In genomic region chr11:34146934-34147333, GRCm38 (mm10) we compare ENCODE assay signal across 26 mouse cellular contexts. TPM values are rescaled to one million over a fixed set of nuclear protein-coding genes. Genes with fewer than 3 reads are reported as not detected.
DNase-seq lines count a peak whose midpoint lies in the region; ATAC-seq and TF ChIP-seq lines count a peak whose summit lies in the region.
"Had no signal": no experiment of that assay in that cellular context is flagged by ENCODE, and none has a peak within 500 bp of the region (broad histone marks: within the 10 kb centered on the region; RNA-seq: fewer than 3 reads in every experiment).

No protein-coding gene starts in this region.

- DNase-seq in hindbrain, postnatal 0 days (ENCODE audit: low spot score): no peak
- no peak for DNase-seq in hindbrain, embryonic 14.5 days (ENCODE audit: low spot score)
- no peak for DNase-seq in midbrain, postnatal 0 days (ENCODE audit: low spot score)
- DNase-seq in MEL (ENCODE audit: low read depth, low spot score): peak; percentile 43
- peak; percentile 13 for DNase-seq in induced T-regulatory cell, adult 2 months (ENCODE audit: low read depth)
- DNase-seq in heart, adult 2 months: no peak
- DNase-seq in midbrain, embryonic 11.5 days (ENCODE audit: low spot score, missing footprints): no peak
- DNase-seq: cerebellum, adult 11-12 months; kidney, adult 11 months; kidney, postnatal 10 days; layer of hippocampus, adult 9-11 months; liver, postnatal 0 days; retina, postnatal 1 day; thymus, adult 2 months had no signal

- WGBS in hindbrain, postnatal 0 days: 80% methylated on average over 5 of the region's 5 CpGs
- 86% methylated on average over 5 of the region's 5 CpGs for WGBS in hindbrain, embryonic 14.5 days
- 78% methylated on average over 5 of the region's 5 CpGs for WGBS in midbrain, postnatal 0 days
- WGBS in midbrain, embryonic 16.5 days: 76% methylated on average over 5 of the region's 5 CpGs
- WGBS in heart, adult 2 months: 76% methylated on average over 5 of the region's 5 CpGs
- 79% methylated on average over 5 of the region's 5 CpGs for WGBS in midbrain, embryonic 11.5 days

- H3K9me3 ChIP-seq in hindbrain, postnatal 0 days (ENCODE audit: low read length): no peaks in the 10 kb centered on the region
- H3K9me3 ChIP-seq in hindbrain, embryonic 14.5 days (ENCODE audit: control insufficient read depth, low read length): no peaks in the 10 kb centered on the region
- no peaks in the 10 kb centered on the region for H3K9me3 ChIP-seq in midbrain, postnatal 0 days (ENCODE audit: low read length)
- no peaks in the 10 kb centered on the region for H3K9me3 ChIP-seq in midbrain, embryonic 16.5 days (replicated peaks; ENCODE audit: control insufficient read depth, low read length, poor library complexity, severe bottlenecking)
- H3K9me3 ChIP-seq in MEL (replicated peaks; ENCODE audit: insufficient read depth, low read length): no peaks in the 10 kb centered on the region
- no peaks in the 10 kb centered on the region for H3K9me3 ChIP-seq in midbrain, embryonic 11.5 days (ENCODE audit: control insufficient read depth, low read length)
- H3K9me3 ChIP-seq: hindbrain, embryonic 12.5 days; midbrain, embryonic 13.5 days had no signal

- H3K36me3 ChIP-seq in hindbrain, postnatal 0 days (ENCODE audit: insufficient read depth, low read length): no peaks in the 10 kb centered on the region
- no peaks in the 10 kb centered on the region for H3K36me3 ChIP-seq in hindbrain, embryonic 14.5 days (replicated peaks; ENCODE audit: control insufficient read depth, insufficient read depth)
- no peaks in the 10 kb centered on the region for H3K36me3 ChIP-seq in midbrain, postnatal 0 days (ENCODE audit: insufficient read depth, low read length)
- H3K36me3 ChIP-seq in midbrain, embryonic 16.5 days (ENCODE audit: control insufficient read depth, insufficient read depth, low read length): no peaks in the 10 kb centered on the region
- no peaks in the 10 kb centered on the region for H3K36me3 ChIP-seq in MEL (ENCODE audit: control insufficient read depth in 1 of 2, insufficient read depth in 2 of 2, low read length in 2 of 2)
- H3K36me3 ChIP-seq in heart, adult 2 months (ENCODE audit: control insufficient read depth, insufficient read depth, low read length): no peaks in the 10 kb centered on the region
- H3K36me3 ChIP-seq in midbrain, embryonic 11.5 days (ENCODE audit: control insufficient read depth, insufficient read depth, low read length): no peaks in the 10 kb centered on the region
- H3K36me3 ChIP-seq: hindbrain, embryonic 12.5 days; midbrain, embryonic 13.5 days had no signal

- TF ChIP-seq CTCF in hindbrain, postnatal 0 days (IDR thresholded peaks at IDR 0.05; ENCODE audit: low read depth): peak; percentile 47
- peak; percentile 31 for TF ChIP-seq CTCF in midbrain, postnatal 0 days (IDR thresholded peaks at IDR 0.05)
- TF ChIP-seq CTCF in MEL (IDR thresholded peaks at IDR 0.05 in 2 of 3, conservative IDR thresholded peaks at IDR 0.05 in 1 of 3; ENCODE audit: control insufficient read depth in 1 of 3, insufficient read depth in 1 of 3, low read depth in 2 of 3, low read length in 3 of 3, poor library complexity in 1 of 3, severe bottlenecking in 1 of 3): peak; percentile 24 to 38 (median 34); a peak in 5 of 6 replicates
- no peak for TF ChIP-seq CTCF in heart, adult 2 months (IDR thresholded peaks at IDR 0.05)

- no peaks in the 10 kb centered on the region for H3K27me3 ChIP-seq in hindbrain, postnatal 0 days (ENCODE audit: insufficient read depth, low read length)
- no peaks in the 10 kb centered on the region for H3K27me3 ChIP-seq in hindbrain, embryonic 14.5 days (ENCODE audit: control insufficient read depth, insufficient read depth, low read length)
- no peaks in the 10 kb centered on the region for H3K27me3 ChIP-seq in midbrain, postnatal 0 days (ENCODE audit: insufficient read depth, low read length)
- H3K27me3 ChIP-seq in midbrain, embryonic 16.5 days (ENCODE audit: control insufficient read depth, insufficient read depth, low read depth, low read length): no peaks in the 10 kb centered on the region
- peaks cover 0 to 6% of the 10 kb centered on the region in 2 experiments; a peak in 3 of 4 replicates for H3K27me3 ChIP-seq in MEL (ENCODE audit: control insufficient read depth in 1 of 2, insufficient read depth in 2 of 2, low read length in 2 of 2)
- no peaks in the 10 kb centered on the region for H3K27me3 ChIP-seq in heart, adult 2 months (ENCODE audit: control insufficient read depth, insufficient read depth, low read length)
- H3K27me3 ChIP-seq in midbrain, embryonic 11.5 days (ENCODE audit: control insufficient read depth, insufficient read depth, low read length): no peaks in the 10 kb centered on the region
- H3K27me3 ChIP-seq: hindbrain, embryonic 12.5 days; midbrain, embryonic 13.5 days; Patski had no signal

- H3K4me3 ChIP-seq in hindbrain, postnatal 0 days (ENCODE audit: low read length): no peak overlapping the region
- no peak overlapping the region for H3K4me3 ChIP-seq in hindbrain, embryonic 14.5 days (replicated peaks; ENCODE audit: low read length)
- no peak overlapping the region for H3K4me3 ChIP-seq in midbrain, postnatal 0 days (ENCODE audit: low read depth, low read length)
- H3K4me3 ChIP-seq in midbrain, embryonic 16.5 days (ENCODE audit: low read depth, low read length): no peak overlapping the region
- no peak overlapping the region for H3K4me3 ChIP-seq in MEL (ENCODE audit: control insufficient read depth in 1 of 2, insufficient read depth in 1 of 2, low read depth in 2 of 2, low read length in 2 of 2)
- H3K4me3 ChIP-seq in heart, adult 2 months: no peak overlapping the region
- H3K4me3 ChIP-seq in midbrain, embryonic 11.5 days (ENCODE audit: low read depth, low read length): no peak overlapping the region
- H3K4me3 ChIP-seq: erythroblast, embryonic 14.5 days; hindbrain, embryonic 12.5 days; midbrain, embryonic 13.5 days had no signal

- H3K79me2 ChIP-seq in MEL (ENCODE audit: control insufficient read depth, insufficient read depth, low read length, poor library complexity): no peaks in the 10 kb centered on the region
- no peaks in the 10 kb centered on the region for H3K79me2 ChIP-seq in heart, adult 2 months (replicated peaks; ENCODE audit: control insufficient read depth, insufficient read depth, low read length)

- no peak overlapping the region for H3K9ac ChIP-seq in hindbrain, postnatal 0 days (replicated peaks; ENCODE audit: low read length)
- H3K9ac ChIP-seq in hindbrain, embryonic 14.5 days: no peak overlapping the region
- H3K9ac ChIP-seq in midbrain, postnatal 0 days (replicated peaks; ENCODE audit: low read length, poor library complexity, severe bottlenecking): no peak overlapping the region
- no peak overlapping the region for H3K9ac ChIP-seq in midbrain, embryonic 16.5 days (ENCODE audit: low read depth, low read length)
- H3K9ac ChIP-seq in MEL (ENCODE audit: control insufficient read depth, low read depth, low read length, poor library complexity, severe bottlenecking): no peak overlapping the region
- H3K9ac ChIP-seq in heart, adult 2 months (ENCODE audit: low read depth, low read length): no peak overlapping the region
- H3K9ac ChIP-seq in midbrain, embryonic 11.5 days (ENCODE audit: low read length): no peak overlapping the region
- H3K9ac ChIP-seq: hindbrain, embryonic 12.5 days; liver, postnatal 0 days; midbrain, embryonic 13.5 days had no signal

- no peak overlapping the region for H3K4me2 ChIP-seq in hindbrain, postnatal 0 days (ENCODE audit: low read depth, low read length)
- no peak overlapping the region for H3K4me2 ChIP-seq in hindbrain, embryonic 14.5 days (replicated peaks)
- H3K4me2 ChIP-seq in midbrain, postnatal 0 days (ENCODE audit: low read depth, low read length, poor library complexity, severe bottlenecking): no peak overlapping the region
- no peak overlapping the region for H3K4me2 ChIP-seq in midbrain, embryonic 16.5 days (ENCODE audit: low read length)
- no peak overlapping the region for H3K4me2 ChIP-seq in midbrain, embryonic 11.5 days
- H3K4me2 ChIP-seq: hindbrain, embryonic 12.5 days; midbrain, embryonic 13.5 days had no signal

- ATAC-seq in hindbrain, postnatal 0 days: no peak
- no peak for ATAC-seq in hindbrain, embryonic 14.5 days (ENCODE audit: low FRiP score)
- no peak for ATAC-seq in midbrain, postnatal 0 days (ENCODE audit: low FRiP score)
- no peak for ATAC-seq in midbrain, embryonic 16.5 days
- no peak for ATAC-seq in midbrain, embryonic 11.5 days (ENCODE audit: low FRiP score)
- ATAC-seq: liver, postnatal 0 days; midbrain, embryonic 13.5 days; Patski had no signal

- intact Hi-C loops in heart, adult 2 months (cut with DNase I): no loop called here

- H3K27ac ChIP-seq in hindbrain, postnatal 0 days: no peak overlapping the region
- H3K27ac ChIP-seq in hindbrain, embryonic 14.5 days: no peak overlapping the region
- H3K27ac ChIP-seq in midbrain, postnatal 0 days (ENCODE audit: low read depth, low read length): no peak overlapping the region
- H3K27ac ChIP-seq in midbrain, embryonic 16.5 days (ENCODE audit: low read length): no peak overlapping the region
- no peak overlapping the region for H3K27ac ChIP-seq in MEL (ENCODE audit: control insufficient read depth, low read depth, low read length)
- H3K27ac ChIP-seq in heart, adult 2 months: no peak overlapping the region
- no peak overlapping the region for H3K27ac ChIP-seq in midbrain, embryonic 11.5 days (ENCODE audit: low read depth, low read length)
- H3K27ac ChIP-seq: hindbrain, embryonic 12.5 days; macrophage; midbrain, embryonic 13.5 days had no signal

- no peak for TF ChIP-seq POLR2A in MEL (IDR thresholded peaks at IDR 0.05; ENCODE audit: control insufficient read depth in 1 of 2, insufficient read depth in 1 of 2, low read depth in 1 of 2, low read length in 2 of 2, poor library complexity in 1 of 2)
- no peak for TF ChIP-seq POLR2A in heart, adult 2 months (IDR thresholded peaks at IDR 0.05; ENCODE audit: insufficient read depth, low read depth, low read length)

- H3K4me1 ChIP-seq in hindbrain, postnatal 0 days (ENCODE audit: insufficient read depth, low read length): no peaks in the 10 kb centered on the region
- no peaks in the 10 kb centered on the region for H3K4me1 ChIP-seq in hindbrain, embryonic 14.5 days (replicated peaks; ENCODE audit: control insufficient read depth, insufficient read depth, low read length)
- no peaks in the 10 kb centered on the region for H3K4me1 ChIP-seq in midbrain, postnatal 0 days (ENCODE audit: insufficient read depth, low read length)
- no peaks in the 10 kb centered on the region for H3K4me1 ChIP-seq in midbrain, embryonic 16.5 days (ENCODE audit: control insufficient read depth, insufficient read depth, low read length)
- no peaks in the 10 kb centered on the region for H3K4me1 ChIP-seq in MEL (ENCODE audit: control insufficient read depth in 1 of 2, insufficient read depth in 2 of 2, low read length in 2 of 2)
- no peaks in the 10 kb centered on the region for H3K4me1 ChIP-seq in heart, adult 2 months (ENCODE audit: control insufficient read depth, insufficient read depth, low read length)
- H3K4me1 ChIP-seq in midbrain, embryonic 11.5 days (ENCODE audit: control insufficient read depth, insufficient read depth, low read length): no peaks in the 10 kb centered on the region
- H3K4me1 ChIP-seq: hindbrain, embryonic 12.5 days; midbrain, embryonic 13.5 days had no signal

- TF ChIP-seq EP300 in MEL (IDR thresholded peaks at IDR 0.05; ENCODE audit: low read depth in 1 of 2, low read length in 2 of 2): no peak
- no peak for TF ChIP-seq EP300 in heart, adult 2 months (IDR thresholded peaks at IDR 0.05; ENCODE audit: insufficient read depth, low read depth, low read length)

- TF ChIP-seq RAD21 in MEL (IDR thresholded peaks at IDR 0.05; ENCODE audit: low read depth, low read length): no peak; the same call in none of the 2 replicates

RNA-seq across cellular contexts. Expression of gene 4930469K13Rik, which starts 48.6 kb away (rescaled TPM):
- total RNA-seq in hindbrain, postnatal 0 days (2014; rRNA removed): 0.78 TPM in 1 of 2 replicates, not detected in the other
- 3.6 and 5.2 TPM in 2 replicates for polyA plus RNA-seq in hindbrain, postnatal 0 days (2015; fragmentation: Nextera tagmentation; extraction: Ambion mirVana)
- 10.7 and 16.5 TPM in 2 replicates for polyA plus RNA-seq in hindbrain, embryonic 14.5 days (2014; fragmentation: Nextera tagmentation; extraction: Ambion mirVana)
- total RNA-seq in midbrain, postnatal 0 days (2014; rRNA removed): 0.66 and 0.76 TPM in 2 replicates
- not detected in 2 replicates for polyA plus RNA-seq in midbrain, postnatal 0 days (2015; fragmentation: Nextera tagmentation; extraction: Ambion mirVana)
- not detected in 2 replicates for polyA plus RNA-seq in midbrain, embryonic 16.5 days (2015; fragmentation: Nextera tagmentation; extraction: Ambion mirVana)
- 0.23 TPM in 1 of 2 replicates, not detected in the other for total RNA-seq in MEL (2012; rRNA removed)
- under 1 TPM in 1 of 2 experiments, not detected in 1; 0.29 TPM for polyA plus RNA-seq in MEL (2012; ENCODE audit: insufficient read depth in 1 of 2, insufficient read length in 2 of 2, low read depth in 1 of 2, low replicate concordance in 2 of 2, missing spikeins in 1 of 2)
- total RNA-seq in heart, adult 2 months (2021): not detected
- polyA plus RNA-seq in heart, adult 2 months (2012; rRNA removed): not detected in 2 replicates
- not detected in 2 replicates for polyA plus RNA-seq in midbrain, embryonic 11.5 days (2014; fragmentation: Nextera tagmentation; extraction: Ambion mirVana)
- total RNA-seq: adrenal gland, adult 18-20 months; gastrocnemius, adult 8-10 months; left cerebral cortex, postnatal 10 days had no signal
- polyA plus RNA-seq: embryonic facial prominence, embryonic 11.5 days; erythroblast, embryonic 14.5 days; heart, postnatal 0 days; limb, embryonic 14.5 days; liver, postnatal 0 days; macrophage; midbrain, embryonic 13.5 days; Patski had no signal

Comparison
In these comparisons a context has a peak if more than half of its experiments do, and no peak if none do; other contexts are left out.
1. DNase-seq: peak in MEL (single experiment) and induced T-regulatory cell, adult 2 months (single experiment); none in hindbrain, postnatal 0 days (single experiment), hindbrain, embryonic 14.5 days (single experiment), midbrain, postnatal 0 days (single experiment), heart, adult 2 months (0 of 2) and midbrain, embryonic 11.5 days (single experiment).